Mouse (Mus musculus) heart, embryonic 11.5 days (tissue): ENCODE results near the gene Ifnb1. TPM values are rescaled to one million over a fixed set of nuclear protein-coding genes. Genes with fewer than 3 reads are reported as not detected.
A peak's percentile ranks its signal among the peaks of the same experiment; 100 is the strongest.

Experiments used
- ATAC-seq: fragments of 200-750 bp; cut with Nextera tagmentation; replicated peaks from 2 replicates; pipeline ENCODE4 v1.8.0; 2017; ENCODE audit warnings: moderate library complexity; ENCODE audit not compliant: insufficient number of reproducible peaks, low FRiP score, low TSS enrichment
- H3K27ac ChIP-seq: fragments of 300-500 bp; sonication (generic); 2 replicates; pipeline ENCODE4 v1.5.1; 2014; ENCODE audit warnings: mild to moderate bottlenecking, low read depth, low read length
- H3K27me3 ChIP-seq: fragments of 300-500 bp; sonication (generic); 2 replicates; pipeline ENCODE4 v1.6.1; 2014; ENCODE audit warnings: mild to moderate bottlenecking, low read length, mixed read lengths; ENCODE audit not compliant: control insufficient read depth, insufficient read depth
- H3K36me3 ChIP-seq: fragments of 300-500 bp; sonication (generic); 2 replicates; pipeline ENCODE4 v1.6.1; 2014; ENCODE audit warnings: mild to moderate bottlenecking, low read length, moderate library complexity, mixed read lengths; ENCODE audit not compliant: control insufficient read depth, insufficient read depth
- H3K4me1 ChIP-seq: fragments of 300-500 bp; sonication (generic); 2 replicates; pipeline ENCODE4 v1.6.1; 2014; ENCODE audit warnings: low read length; ENCODE audit not compliant: control insufficient read depth, insufficient read depth
- H3K4me2 ChIP-seq: fragments of 300-500 bp; sonication (generic); 2 replicates; pipeline ENCODE4 v1.6.1; 2014; ENCODE audit warnings: mild to moderate bottlenecking, moderate library complexity
- H3K4me3 ChIP-seq: fragments of 300-500 bp; sonication (generic); 2 replicates; pipeline ENCODE4 v1.5.1; 2014; ENCODE audit warnings: low read depth, low read length
- H3K9ac ChIP-seq: fragments of 300-500 bp; sonication (generic); 2 replicates; pipeline ENCODE4 v1.6.1; 2014; ENCODE audit warnings: mild to moderate bottlenecking, low read depth, low read length, moderate library complexity
- H3K9me3 ChIP-seq: fragments of 300-500 bp; sonication (generic); replicated peaks from 2 replicates; pipeline ENCODE4 v1.6.1; 2016; ENCODE audit warnings: low read length; ENCODE audit not compliant: control insufficient read depth
- WGBS: fragments of 180-500 bp; shearing (Covaris S2); extraction: QIAGEN DNeasy Blood & Tissue Kit; methylation state at CpG from one replicate; pipeline ENCODE4 v1.1.7; 2014; ENCODE audit not compliant: insufficient replicate concordance; 5-methylcytosine and 5-hydroxymethylcytosine counted together
- polyA plus RNA-seq: library from polyadenylated mRNA; unstranded; fragments of >200 nt; fragmentation: Nextera tagmentation; extraction: Ambion mirVana; gene quantifications from 2 replicates; pipeline ENCODE4 v1.2.1, GENCODE M21; 2014

The Ifnb1 gene
- polyA plus RNA-seq, 1 experiment from 2014 or later = not detected

- Histone ChIP-seq H3K4me3 (no peak overlapping the region), H3K27ac (no peak overlapping the region), H3K9me3 (no peaks in the 10 kb centered on the region), H3K27me3 (no peaks in the 10 kb centered on the region), H3K9ac (no peak overlapping the region), H3K4me2 (no peak overlapping the region), H3K4me1 (peaks cover 6% of the 10 kb centered on the region; the same call in 1 of the 2 replicates), H3K36me3 (no peaks in the 10 kb centered on the region)
- ATAC-seq = no peak
- 77% methylated on average over 2 of the region's 2 CpGs for WGBS
Observed at GRCm38 (mm10) chr4:88517957-88518356, 4.6 kb downstream of the Ifnb1 start.

GRCm38 (mm10) chr4:88515711-88516211 lies 6.8 kb downstream of the Ifnb1 start:
- peak overlapping the region; percentile 70 for H3K27ac ChIP-seq
- no peaks in the 10 kb centered on the region for H3K36me3 ChIP-seq
- H3K9ac ChIP-seq = no peak overlapping the region
- H3K4me1 ChIP-seq = peaks cover 6% of the 10 kb centered on the region; the same call in 1 of the 2 replicates
- H3K9me3 ChIP-seq = no peaks in the 10 kb centered on the region
- ATAC-seq = peak; percentile 74
- no peaks in the 10 kb centered on the region for H3K27me3 ChIP-seq
- H3K4me2 ChIP-seq = peak overlapping the region; percentile 49
- H3K4me3 ChIP-seq = no peak overlapping the region
- WGBS = 6% methylated on average over 4 of the region's 4 CpGs

DNA sequence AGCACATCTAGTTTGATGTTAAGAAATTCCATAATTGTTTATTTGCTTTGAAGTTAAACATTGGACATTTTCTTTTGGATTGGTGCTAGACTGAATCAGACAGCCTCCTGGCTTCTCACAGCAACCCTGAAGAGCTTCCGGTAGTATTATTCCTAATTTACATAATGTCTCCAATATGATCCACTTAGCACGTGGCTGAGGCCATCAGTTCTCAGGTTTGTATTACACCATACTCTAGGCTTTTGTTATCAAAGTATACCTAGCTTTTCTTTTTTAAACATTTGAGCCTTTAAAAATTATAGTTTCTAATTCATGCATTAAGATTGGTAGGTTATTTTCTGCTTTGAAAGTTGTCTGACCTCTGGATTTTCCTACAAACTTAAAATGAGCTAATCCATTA lies 7.3 kb downstream of the Ifnb1 start:
- Histone ChIP-seq H3K4me3 (no peak overlapping the region), H3K4me1 (peaks cover 6% of the 10 kb centered on the region; the same call in 1 of the 2 replicates), H3K9me3 (no peaks in the 10 kb centered on the region), H3K4me2 (peak overlapping the region; percentile 49), H3K27me3 (no peaks in the 10 kb centered on the region), H3K9ac (no peak overlapping the region), H3K36me3 (no peaks in the 10 kb centered on the region), H3K27ac (peak overlapping the region; percentile 70; the same call in 1 of the 2 replicates)
- WGBS = 47% methylated on average over 2 of the region's 2 CpGs
- no peak for ATAC-seq

GRCm38 (mm10) chr4:88514403-88514802 lies 8.2 kb downstream of the Ifnb1 start:
- no peak for ATAC-seq
- no peaks in the 10 kb centered on the region for H3K27me3 ChIP-seq
- H3K9ac ChIP-seq = no peak overlapping the region
- no peak overlapping the region for H3K27ac ChIP-seq
- H3K4me3 ChIP-seq = no peak overlapping the region
- 49% methylated on average over 4 of the region's 4 CpGs for WGBS
- peaks cover 6% of the 10 kb centered on the region; the same call in 1 of the 2 replicates for H3K4me1 ChIP-seq
- no peak overlapping the region for H3K4me2 ChIP-seq
- H3K9me3 ChIP-seq = no peaks in the 10 kb centered on the region
- H3K36me3 ChIP-seq = no peaks in the 10 kb centered on the region

- Histone ChIP-seq H3K27me3 (no peaks in the 10 kb centered on the region), H3K27ac (no peak overlapping the region), H3K4me1 (peaks cover 6% of the 10 kb centered on the region; the same call in 1 of the 2 replicates), H3K4me3 (no peak overlapping the region), H3K9me3 (no peaks in the 10 kb centered on the region), H3K9ac (no peak overlapping the region), H3K4me2 (no peak overlapping the region), H3K36me3 (no peaks in the 10 kb centered on the region)
- WGBS = 56% methylated on average over 4 of the region's 4 CpGs
- ATAC-seq = 0 out of 2 replicates have a peak, but pooled peaks have one; percentile 4
Observed at GRCm38 (mm10) chr4:88513743-88514142, 8.8 kb downstream of the Ifnb1 start.

- no peak overlapping the region for H3K9ac ChIP-seq
- H3K36me3 ChIP-seq = no peaks in the 10 kb centered on the region
- H3K4me2 ChIP-seq = no peak overlapping the region
- no peaks in the 10 kb centered on the region for H3K27me3 ChIP-seq
- no peak for ATAC-seq
- no peaks in the 10 kb centered on the region for H3K9me3 ChIP-seq
- 72% methylated on average over 4 of the region's 4 CpGs for WGBS
- no peak overlapping the region for H3K4me3 ChIP-seq
- H3K4me1 ChIP-seq = no peaks in the 10 kb centered on the region
- no peak overlapping the region for H3K27ac ChIP-seq
Observed at GRCm38 (mm10) chr4:88503753-88504152, 18.8 kb downstream of the Ifnb1 start.

DNA sequence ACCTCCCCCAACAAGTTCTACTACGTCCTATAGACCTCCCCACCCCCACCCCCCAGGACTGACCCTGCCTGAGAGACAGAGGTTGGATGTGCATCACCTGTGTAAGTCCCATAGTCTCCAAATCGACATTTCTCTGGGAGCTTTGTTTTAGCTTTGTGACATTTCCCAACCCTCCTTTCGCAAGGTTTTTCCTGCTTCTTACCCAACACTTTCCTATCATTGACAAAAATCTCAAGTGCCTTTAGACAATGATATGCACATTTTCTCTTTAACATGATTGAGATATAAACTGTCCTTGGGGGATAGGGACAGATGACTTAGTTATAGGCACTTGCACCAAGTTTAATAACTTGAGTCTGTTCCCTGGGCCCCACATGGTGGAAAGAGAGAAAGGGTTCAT lies 21.3 kb downstream of the Ifnb1 start:
- no peak for ATAC-seq
- no peak overlapping the region for H3K27ac ChIP-seq
- H3K27me3 ChIP-seq = no peaks in the 10 kb centered on the region
- H3K4me1 ChIP-seq = no peaks in the 10 kb centered on the region
- no peaks in the 10 kb centered on the region for H3K36me3 ChIP-seq
- no peak overlapping the region for H3K4me3 ChIP-seq
- H3K4me2 ChIP-seq = no peak overlapping the region
- 78% methylated on average over 3 of the region's 3 CpGs for WGBS
- H3K9ac ChIP-seq = no peak overlapping the region
- no peaks in the 10 kb centered on the region for H3K9me3 ChIP-seq

DNA sequence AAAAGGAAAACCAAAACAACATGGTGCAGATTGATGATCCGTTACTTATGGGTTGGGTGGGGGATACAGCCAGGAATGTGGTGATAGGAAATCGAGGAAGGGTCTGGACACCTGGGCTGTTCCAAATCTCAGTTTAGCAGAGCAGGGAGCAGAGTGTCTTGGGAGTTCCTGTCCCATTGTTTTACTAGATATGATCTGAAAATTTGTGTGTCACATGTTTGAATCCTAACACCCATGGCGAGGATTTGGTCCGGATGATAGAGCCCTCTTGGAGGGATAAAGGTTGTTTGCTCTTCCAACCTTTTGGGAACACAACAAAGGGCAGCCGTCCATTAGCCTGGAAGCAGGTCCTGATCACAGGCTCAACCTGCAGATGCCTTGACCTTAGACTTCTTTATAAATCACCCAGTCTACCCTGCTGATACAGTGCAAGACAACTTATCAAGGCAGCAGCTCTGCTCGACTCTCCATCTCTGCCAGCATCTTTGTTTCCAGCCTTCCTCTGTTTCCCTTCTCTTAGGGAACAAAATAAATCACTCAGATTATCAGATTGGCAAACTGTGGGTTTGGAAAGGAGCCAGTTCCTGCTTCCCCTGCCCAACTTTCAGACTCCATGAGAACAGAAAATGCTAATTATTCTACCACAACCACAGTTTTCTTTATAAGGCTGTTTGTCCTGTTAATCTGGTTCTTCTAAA lies 26.1 kb downstream of the Ifnb1 start:
- 59% methylated on average over 6 of the region's 6 CpGs for WGBS
- no peaks in the 10 kb centered on the region for H3K36me3 ChIP-seq
- no peak for ATAC-seq
- H3K27ac ChIP-seq = no peak overlapping the region
- no peak overlapping the region for H3K4me3 ChIP-seq
- H3K9ac ChIP-seq = no peak overlapping the region
- no peaks in the 10 kb centered on the region for H3K27me3 ChIP-seq
- H3K4me1 ChIP-seq = no peaks in the 10 kb centered on the region
- no peak overlapping the region for H3K4me2 ChIP-seq
- no peaks in the 10 kb centered on the region for H3K9me3 ChIP-seq

DNA sequence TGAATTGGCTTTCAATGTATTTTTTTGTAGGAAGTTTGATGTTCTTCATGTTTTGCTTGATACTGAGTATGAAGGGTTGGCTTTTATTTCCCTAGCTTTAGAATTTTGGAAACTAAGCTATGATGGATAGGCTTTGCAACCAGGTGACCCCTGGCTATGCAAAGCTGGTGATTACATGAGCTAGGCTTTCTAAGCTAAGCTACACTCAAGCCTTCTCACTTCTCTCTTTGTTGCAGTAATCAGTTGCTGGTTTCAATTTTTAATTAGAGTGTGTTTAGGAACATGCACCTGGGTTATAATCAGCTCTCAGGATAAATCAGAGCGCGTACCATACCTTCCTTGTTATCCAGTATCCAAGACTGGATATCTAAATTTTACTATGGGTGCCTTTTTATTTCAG lies 33.0 kb downstream of the Ifnb1 start:
- H3K9ac ChIP-seq = no peak overlapping the region
- H3K36me3 ChIP-seq = no peaks in the 10 kb centered on the region
- no peak overlapping the region for H3K4me2 ChIP-seq
- H3K4me1 ChIP-seq = no peaks in the 10 kb centered on the region
- no peaks in the 10 kb centered on the region for H3K27me3 ChIP-seq
- no peak for ATAC-seq
- no peaks in the 10 kb centered on the region for H3K9me3 ChIP-seq
- H3K27ac ChIP-seq = no peak overlapping the region
- H3K4me3 ChIP-seq = no peak overlapping the region
- 90% methylated on average over 2 of the region's 2 CpGs for WGBS
